Mouse (Mus musculus) hindbrain, embryonic 11.5 days (tissue): ENCODE results near the gene Gm20388. TPM values are rescaled to one million over a fixed set of nuclear protein-coding genes. Genes with fewer than 3 reads are reported as not detected.
A peak's percentile ranks its signal among the peaks of the same experiment; 100 is the strongest.

Source experiments
- ATAC-seq: fragments of 200-750 bp; cut with Nextera tagmentation; 2 replicates; pipeline ENCODE4 v1.8.0; 2017; ENCODE audit warnings: mild to moderate bottlenecking, moderate TSS enrichment, moderate library complexity; ENCODE audit not compliant: low FRiP score
- DNase-seq: peaks from one replicate; pipeline ENCODE4 v3.0.0-alpha.2; 2015; ENCODE audit warnings: low spot score
- H3K27ac ChIP-seq: fragments of 300-500 bp; sonication (generic); 2 replicates; pipeline ENCODE4 v1.5.1; 2014; ENCODE audit warnings: mild to moderate bottlenecking, low read depth, low read length
- H3K27me3 ChIP-seq: fragments of 300-500 bp; sonication (generic); 2 replicates; pipeline ENCODE4 v1.6.1; 2014; ENCODE audit warnings: mild to moderate bottlenecking, low read length, moderate library complexity, mixed read lengths; ENCODE audit not compliant: control insufficient read depth, insufficient read depth
- H3K36me3 ChIP-seq: fragments of 300-500 bp; sonication (generic); 2 replicates; pipeline ENCODE4 v1.6.1; 2014; ENCODE audit warnings: mild to moderate bottlenecking, low read length, moderate library complexity, mixed read lengths; ENCODE audit not compliant: control insufficient read depth, insufficient read depth
- H3K4me1 ChIP-seq: fragments of 300-500 bp; sonication (generic); replicated peaks from 2 replicates; pipeline ENCODE4 v1.6.1; 2014; ENCODE audit warnings: low read length, mixed read lengths; ENCODE audit not compliant: control insufficient read depth, insufficient read depth
- H3K4me2 ChIP-seq: fragments of 300-500 bp; sonication (generic); replicated peaks from 2 replicates; pipeline ENCODE4 v1.6.1; 2014; ENCODE audit warnings: mild to moderate bottlenecking, low read depth, low read length
- H3K4me3 ChIP-seq: fragments of 300-500 bp; sonication (generic); 2 replicates; pipeline ENCODE4 v1.5.1; 2014; ENCODE audit warnings: low read depth, low read length
- H3K9ac ChIP-seq: fragments of 300-500 bp; sonication (generic); 2 replicates; pipeline ENCODE4 v1.6.1; 2014; ENCODE audit warnings: low read depth, low read length
- H3K9me3 ChIP-seq: fragments of 300-500 bp; sonication (generic); 2 replicates; pipeline ENCODE4 v1.6.1; 2016; ENCODE audit warnings: low read length; ENCODE audit not compliant: control insufficient read depth
- WGBS: fragments of 180-500 bp; shearing (Covaris S2); extraction: QIAGEN DNeasy Blood & Tissue Kit; methylation state at CpG from one replicate; pipeline ENCODE4 v1.1.7; 2014; 5-methylcytosine and 5-hydroxymethylcytosine counted together
- polyA plus RNA-seq: library from polyadenylated mRNA; unstranded; fragments of >200 nt; fragmentation: Nextera tagmentation; extraction: Ambion mirVana; gene quantifications from 2 replicates; pipeline ENCODE4 v1.2.1, GENCODE M21; 2014

The Gm20388 gene
- polyA plus RNA-seq, 1 experiment from 2014 or later = 11.8 TPM

GRCm38 (mm10) chr8:119939336-119939735 is 28.7 kb downstream of the Gm20388 start:
- Histone ChIP-seq H3K4me3 (no peak overlapping the region), H3K4me1 (no peaks in the 10 kb centered on the region), H3K9ac (no peak overlapping the region), H3K4me2 (no peak overlapping the region), H3K27me3 (no peaks in the 10 kb centered on the region), H3K36me3 (peaks cover 4% of the 10 kb centered on the region; the same call in 1 of the 2 replicates), H3K27ac (no peak overlapping the region), H3K9me3 (no peaks in the 10 kb centered on the region)
- 98% methylated on average over 2 of the region's 2 CpGs for WGBS
- DNase-seq (no peak), ATAC-seq (no peak)

- H3K4me2 ChIP-seq = no peak overlapping the region
- no peak overlapping the region for H3K27ac ChIP-seq
- H3K4me3 ChIP-seq = no peak overlapping the region
- 96% methylated on average over 18 of the region's 18 CpGs for WGBS
- no peaks in the 10 kb centered on the region for H3K4me1 ChIP-seq
- DNase-seq (no peak), ATAC-seq (no peak)
- H3K9me3 ChIP-seq = no peaks in the 10 kb centered on the region
- H3K9ac ChIP-seq = no peak overlapping the region
- no peaks in the 10 kb centered on the region for H3K27me3 ChIP-seq
- H3K36me3 ChIP-seq = peaks cover 4% of the 10 kb centered on the region; the same call in 1 of the 2 replicates
These were observed 30.8 kb downstream of the Gm20388 start for GRCm38 (mm10) chr8:119941471-119941870.

- Histone ChIP-seq H3K27me3 (no peaks in the 10 kb centered on the region), H3K27ac (no peak overlapping the region), H3K4me2 (no peak overlapping the region), H3K9ac (no peak overlapping the region), H3K4me1 (no peaks in the 10 kb centered on the region), H3K9me3 (no peaks in the 10 kb centered on the region), H3K36me3 (peaks cover 4% of the 10 kb centered on the region; the same call in 1 of the 2 replicates), H3K4me3 (no peak overlapping the region)
- 96% methylated on average over 10 of the region's 10 CpGs for WGBS
- DNase-seq (no peak), ATAC-seq (no peak)
These were observed 33.0 kb downstream of the Gm20388 start for GRCm38 (mm10) chr8:119943616-119944015.

- Histone ChIP-seq H3K27me3 (no peaks in the 10 kb centered on the region), H3K36me3 (peaks cover 4% of the 10 kb centered on the region; the same call in 1 of the 2 replicates), H3K4me3 (no peak overlapping the region), H3K4me2 (no peak overlapping the region), H3K9ac (no peak overlapping the region), H3K27ac (no peak overlapping the region), H3K9me3 (no peaks in the 10 kb centered on the region), H3K4me1 (no peaks in the 10 kb centered on the region)
- WGBS = 72% methylated on average over 9 of the region's 9 CpGs
- DNase-seq (peak; percentile 85), ATAC-seq (no peak)
These were observed 33.6 kb downstream of the Gm20388 start for GRCm38 (mm10) chr8:119944096-119944811.

GRCm38 (mm10) chr8:119946326-119946865 is 35.8 kb downstream of the Gm20388 start:
- H3K4me1 ChIP-seq = no peaks in the 10 kb centered on the region
- no peaks in the 10 kb centered on the region for H3K9me3 ChIP-seq
- H3K36me3 ChIP-seq = peaks cover 10% of the 10 kb centered on the region
- no peak overlapping the region for H3K4me3 ChIP-seq
- 85% methylated on average over 8 of the region's 8 CpGs for WGBS
- H3K9ac ChIP-seq = no peak overlapping the region
- ATAC-seq (no peak), DNase-seq (no peak)
- no peak overlapping the region for H3K27ac ChIP-seq
- no peak overlapping the region for H3K4me2 ChIP-seq
- H3K27me3 ChIP-seq = no peaks in the 10 kb centered on the region

- Histone ChIP-seq H3K4me1 (no peaks in the 10 kb centered on the region), H3K9ac (no peak overlapping the region), H3K36me3 (peaks cover 8% of the 10 kb centered on the region), H3K4me2 (no peak overlapping the region), H3K4me3 (no peak overlapping the region), H3K27me3 (no peaks in the 10 kb centered on the region), H3K27ac (no peak overlapping the region), H3K9me3 (no peaks in the 10 kb centered on the region)
- 94% methylated on average over 19 of the region's 19 CpGs for WGBS
- ATAC-seq (no peak), DNase-seq (no peak)
These were observed 37.0 kb downstream of the Gm20388 start for GRCm38 (mm10) chr8:119947653-119948052.

- DNase-seq = no peak
- Histone ChIP-seq H3K36me3 (peaks cover 8% of the 10 kb centered on the region), H3K9ac (no peak overlapping the region), H3K4me1 (no peaks in the 10 kb centered on the region), H3K4me2 (no peak overlapping the region), H3K9me3 (no peaks in the 10 kb centered on the region), H3K4me3 (no peak overlapping the region), H3K27me3 (no peaks in the 10 kb centered on the region), H3K27ac (no peak overlapping the region)
- WGBS = 87% methylated on average over 15 of the region's 15 CpGs
- ATAC-seq = no peak
These were observed 37.7 kb downstream of the Gm20388 start for GRCm38 (mm10) chr8:119948340-119948739.

- 77% methylated on average over 7 of the region's 7 CpGs for WGBS
- ATAC-seq (no peak), DNase-seq (no peak)
- H3K4me1 ChIP-seq = no peaks in the 10 kb centered on the region
- no peaks in the 10 kb centered on the region for H3K27me3 ChIP-seq
- H3K4me2 ChIP-seq = no peak overlapping the region
- H3K9ac ChIP-seq = no peak overlapping the region
- H3K9me3 ChIP-seq = no peaks in the 10 kb centered on the region
- no peak overlapping the region for H3K27ac ChIP-seq
- H3K36me3 ChIP-seq = peaks cover 23% of the 10 kb centered on the region
- no peak overlapping the region for H3K4me3 ChIP-seq
These were observed 41.6 kb downstream of the Gm20388 start for GRCm38 (mm10) chr8:119952282-119952681.

- no peak overlapping the region for H3K9ac ChIP-seq
- DNase-seq (no peak), ATAC-seq (no peak)
- H3K27ac ChIP-seq = no peak overlapping the region
- no peak overlapping the region for H3K4me2 ChIP-seq
- H3K36me3 ChIP-seq = peaks cover 23% of the 10 kb centered on the region
- WGBS = 78% methylated on average over 5 of the region's 5 CpGs
- H3K9me3 ChIP-seq = no peaks in the 10 kb centered on the region
- no peaks in the 10 kb centered on the region for H3K27me3 ChIP-seq
- H3K4me1 ChIP-seq = no peaks in the 10 kb centered on the region
- H3K4me3 ChIP-seq = no peak overlapping the region
These were observed 42.1 kb downstream of the Gm20388 start for GRCm38 (mm10) chr8:119952747-119953146.
